Mouse (Mus musculus): ENCODE results near the gene Sptbn2. TPM values are rescaled to one million over a fixed set of nuclear protein-coding genes. Genes with fewer than 3 reads are reported as not detected.
"Not testable (repeated sequence)": the region's sequence is repeated elsewhere in the genome, so short reads cannot be mapped to it uniquely, and the experiment has no call there.

The Sptbn2 gene
- total and polyA plus RNA-seq, 3 experiments, result 0.20 to 0.27 (median 0.23) TPM

- intact Hi-C loops (cut with DNase I), result no loop called here
- TF ChIP-seq POLR2A (IDR thresholded peaks at IDR 0.05; ENCODE audit: insufficient read depth, low read depth, low read length) (no peak), CTCF (IDR thresholded peaks at IDR 0.05) (no peak), EP300 (IDR thresholded peaks at IDR 0.05; ENCODE audit: insufficient read depth, low read depth, low read length) (no peak)
- 82% methylated on average over 10 of the region's 10 CpGs for WGBS
- Histone ChIP-seq H3K79me2 (replicated peaks; ENCODE audit: control insufficient read depth, insufficient read depth, low read length) (no peaks in the 10 kb centered on the region), H3K27me3 (ENCODE audit: control insufficient read depth, insufficient read depth, low read length) (no peaks in the 10 kb centered on the region), H3K36me3 (ENCODE audit: control insufficient read depth, insufficient read depth, low read length) (no peaks in the 10 kb centered on the region), H3K4me1 (ENCODE audit: control insufficient read depth, insufficient read depth, low read length) (peaks cover 2% of the 10 kb centered on the region; the same call in 1 of the 2 replicates), H3K27ac (no peak overlapping the region), H3K4me3 (no peak overlapping the region), H3K9ac (ENCODE audit: low read depth, low read length) (no peak overlapping the region)
- no peak for DNase-seq
Measured at GRCm38 (mm10) chr19:4748493-4748892, 37.5 kb downstream of the Sptbn2 start.

GRCm38 (mm10) chr19:4749975-4750374, 39.0 kb downstream of the Sptbn2 start:
- DNase-seq, result no peak
- intact Hi-C loops (cut with DNase I), result loop anchor here (10.0 kb wide), 1 partner anchor 255 kb away; no protein-coding TSS in a partner anchor
- TF ChIP-seq CTCF (IDR thresholded peaks at IDR 0.05), result no peak
- no peak for TF ChIP-seq EP300 (IDR thresholded peaks at IDR 0.05; ENCODE audit: insufficient read depth, low read depth, low read length)
- TF ChIP-seq POLR2A (IDR thresholded peaks at IDR 0.05; ENCODE audit: insufficient read depth, low read depth, low read length), result no peak
- H3K36me3 ChIP-seq (ENCODE audit: control insufficient read depth, insufficient read depth, low read length), result no peaks in the 10 kb centered on the region
- H3K27ac ChIP-seq, result no peak overlapping the region
- H3K9ac ChIP-seq (ENCODE audit: low read depth, low read length), result no peak overlapping the region
- no peaks in the 10 kb centered on the region for H3K27me3 ChIP-seq (ENCODE audit: control insufficient read depth, insufficient read depth, low read length)
- no peaks in the 10 kb centered on the region for H3K79me2 ChIP-seq (replicated peaks; ENCODE audit: control insufficient read depth, insufficient read depth, low read length)
- peaks cover 2% of the 10 kb centered on the region; the same call in 1 of the 2 replicates for H3K4me1 ChIP-seq (ENCODE audit: control insufficient read depth, insufficient read depth, low read length)
- 83% methylated on average over 6 of the region's 6 CpGs for WGBS
- H3K4me3 ChIP-seq, result no peak overlapping the region

GRCm38 (mm10) chr19:4755565-4756192, 44.7 kb downstream of the Sptbn2 start:
- peak overlapping the region; percentile 84 for H3K27ac ChIP-seq
- H3K4me1 ChIP-seq (ENCODE audit: control insufficient read depth, insufficient read depth, low read length), result peaks cover 1% of the 10 kb centered on the region
- peaks cover 8% of the 10 kb centered on the region for H3K36me3 ChIP-seq (ENCODE audit: control insufficient read depth, insufficient read depth, low read length)
- H3K27me3 ChIP-seq (ENCODE audit: control insufficient read depth, insufficient read depth, low read length), result no peaks in the 10 kb centered on the region
- H3K79me2 ChIP-seq (replicated peaks; ENCODE audit: control insufficient read depth, insufficient read depth, low read length), result no peaks in the 10 kb centered on the region
- peak; percentile 89 to 90 for DNase-seq
- TF ChIP-seq POLR2A (IDR thresholded peaks at IDR 0.05; ENCODE audit: insufficient read depth, low read depth, low read length) (peak; percentile 31; the same call in 1 of the 2 replicates), EP300 (IDR thresholded peaks at IDR 0.05; ENCODE audit: insufficient read depth, low read depth, low read length) (peak; percentile 94), CTCF (IDR thresholded peaks at IDR 0.05) (peak; percentile 97; the same call in 1 of the 2 replicates)
- H3K4me3 ChIP-seq, result peak overlapping the region; percentile 74
- peak overlapping the region; percentile 67 for H3K9ac ChIP-seq (ENCODE audit: low read depth, low read length)
- WGBS, result under 1% methylated on average over 10 of the region's 10 CpGs
- intact Hi-C loops (cut with DNase I), result loop anchor here (1.0 to 10.0 kb wide), 6 partner anchors 37 to 249 kb away; partner anchors contain the start of genes Gm21992, Rbm14 and Rbm4

DNA sequence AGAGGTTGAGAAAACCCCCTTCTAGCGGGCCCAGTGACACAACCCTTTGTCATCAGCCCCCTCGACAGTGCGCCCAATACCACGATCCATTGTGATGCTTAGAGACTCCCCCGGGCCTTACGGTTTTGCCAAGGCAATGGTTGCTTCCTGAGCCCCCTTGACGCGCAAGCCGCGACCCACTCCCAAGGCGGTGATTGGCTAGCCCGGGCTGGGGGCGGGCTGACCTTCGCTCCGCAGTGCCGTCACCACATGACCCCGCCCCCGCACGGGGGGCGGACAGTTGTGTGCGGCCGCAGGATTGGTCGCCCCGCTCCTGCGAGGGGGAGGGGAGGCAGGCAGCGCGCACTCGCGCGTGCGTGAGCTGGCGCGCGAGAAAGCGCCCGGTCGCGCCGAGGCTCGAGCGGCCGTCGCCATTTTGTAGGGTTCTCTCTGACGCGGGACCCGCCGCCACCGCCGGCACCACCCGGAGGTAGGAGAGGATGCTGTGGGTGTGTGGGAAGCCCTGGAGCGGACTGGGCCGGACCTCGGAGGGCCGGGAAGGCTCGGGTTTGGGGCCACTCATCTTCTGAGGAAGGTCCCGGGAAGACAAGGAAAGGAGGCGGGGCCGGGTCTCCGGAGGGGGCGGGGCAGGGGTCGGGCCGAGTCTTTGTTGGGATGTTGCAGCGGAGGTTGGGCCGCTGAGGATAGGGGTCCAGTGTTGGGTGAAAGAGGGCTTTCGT, 45.4 kb downstream of the Sptbn2 start, which contains the start of gene Rbm4b:
Gene Rbm4b (plus strand): TSS at position 305 of the 719 bp plus-strand sequence.
- peak; percentile 97 to 98 for DNase-seq
- peaks cover 1% of the 10 kb centered on the region for H3K4me1 ChIP-seq (ENCODE audit: control insufficient read depth, insufficient read depth, low read length)
- intact Hi-C loops (cut with DNase I), result loop anchor here (2.0 to 10.0 kb wide), 3 partner anchors 36 to 248 kb away; partner anchors contain the start of genes Gm21992, Rbm14 and Rbm4
- H3K4me3 ChIP-seq, result peak within 1 kb of the TSS; percentile 74
- peak within 1 kb of the TSS; percentile 84 for H3K27ac ChIP-seq
- H3K27me3 ChIP-seq (ENCODE audit: control insufficient read depth, insufficient read depth, low read length), result no peaks in the 10 kb centered on the region
- under 1% methylated on average over 65 of the region's 65 CpGs for WGBS
- peak within 1 kb of the TSS; percentile 86 for H3K9ac ChIP-seq (ENCODE audit: low read depth, low read length)
- no peaks in the 10 kb centered on the region for H3K79me2 ChIP-seq (replicated peaks; ENCODE audit: control insufficient read depth, insufficient read depth, low read length)
- no peak for TF ChIP-seq CTCF (IDR thresholded peaks at IDR 0.05)
- peak; percentile 68 for TF ChIP-seq POLR2A (IDR thresholded peaks at IDR 0.05; ENCODE audit: insufficient read depth, low read depth, low read length)
- TF ChIP-seq EP300 (IDR thresholded peaks at IDR 0.05; ENCODE audit: insufficient read depth, low read depth, low read length), result peak; percentile 81
- H3K36me3 ChIP-seq (ENCODE audit: control insufficient read depth, insufficient read depth, low read length), result peaks cover 10% of the 10 kb centered on the region

- Histone ChIP-seq H3K79me2 (replicated peaks; ENCODE audit: control insufficient read depth, insufficient read depth, low read length) (no peaks in the 10 kb centered on the region), H3K36me3 (ENCODE audit: control insufficient read depth, insufficient read depth, low read length) (peaks cover 10% of the 10 kb centered on the region), H3K9ac (ENCODE audit: low read depth, low read length) (peak overlapping the region; percentile 86), H3K4me1 (ENCODE audit: control insufficient read depth, insufficient read depth, low read length) (peaks cover 1% of the 10 kb centered on the region), H3K4me3 (peak overlapping the region; percentile 74), H3K27me3 (ENCODE audit: control insufficient read depth, insufficient read depth, low read length) (no peaks in the 10 kb centered on the region), H3K27ac (peak overlapping the region; percentile 84)
- no peak for TF ChIP-seq CTCF (IDR thresholded peaks at IDR 0.05)
- no peak for TF ChIP-seq POLR2A (IDR thresholded peaks at IDR 0.05; ENCODE audit: insufficient read depth, low read depth, low read length)
- TF ChIP-seq EP300 (IDR thresholded peaks at IDR 0.05; ENCODE audit: insufficient read depth, low read depth, low read length), result no peak
- no peak for DNase-seq
- intact Hi-C loops (cut with DNase I), result loop anchor here (2.0 to 10.0 kb wide), 3 partner anchors 35 to 248 kb away; partner anchors contain the start of genes Gm21992, Rbm14 and Rbm4
- 3% methylated on average over 9 of the region's 9 CpGs for WGBS
Measured at GRCm38 (mm10) chr19:4756921-4757320, 46.0 kb downstream of the Sptbn2 start.

GRCm38 (mm10) chr19:4760544-4760943, 49.6 kb downstream of the Sptbn2 start:
- H3K79me2 ChIP-seq (replicated peaks; ENCODE audit: control insufficient read depth, insufficient read depth, low read length); H3K4me1 ChIP-seq (ENCODE audit: control insufficient read depth, insufficient read depth, low read length); DNase-seq; H3K4me3 ChIP-seq; H3K27ac ChIP-seq; intact Hi-C loops (cut with DNase I); H3K9ac ChIP-seq (ENCODE audit: low read depth, low read length); H3K27me3 ChIP-seq (ENCODE audit: control insufficient read depth, insufficient read depth, low read length): not testable (repeated sequence)
- WGBS, result 88% methylated on average over 7 of the region's 8 CpGs
- H3K36me3 ChIP-seq (ENCODE audit: control insufficient read depth, insufficient read depth, low read length), result peaks cover 14% of the 10 kb centered on the region
